Mouse (Mus musculus) hindbrain, embryonic 11.5 days (tissue): ENCODE measurements around the gene Rad51c. TPM values are rescaled to one million over a fixed set of nuclear protein-coding genes. Genes with fewer than 3 reads are reported as not detected.

Experiments used
- ATAC-seq: fragments of 200-750 bp; cut with Nextera tagmentation; 2 replicates; pipeline ENCODE4 v1.8.0; 2017; ENCODE audit warnings: mild to moderate bottlenecking, moderate TSS enrichment, moderate library complexity; ENCODE audit not compliant: low FRiP score
- DNase-seq: peaks from one replicate; pipeline ENCODE4 v3.0.0-alpha.2; 2015; ENCODE audit warnings: low spot score
- H3K27ac ChIP-seq: fragments of 300-500 bp; sonication (generic); 2 replicates; pipeline ENCODE4 v1.5.1; 2014; ENCODE audit warnings: mild to moderate bottlenecking, low read depth, low read length
- H3K27me3 ChIP-seq: fragments of 300-500 bp; sonication (generic); 2 replicates; pipeline ENCODE4 v1.6.1; 2014; ENCODE audit warnings: mild to moderate bottlenecking, low read length, moderate library complexity, mixed read lengths; ENCODE audit not compliant: control insufficient read depth, insufficient read depth
- H3K36me3 ChIP-seq: fragments of 300-500 bp; sonication (generic); 2 replicates; pipeline ENCODE4 v1.6.1; 2014; ENCODE audit warnings: mild to moderate bottlenecking, low read length, moderate library complexity, mixed read lengths; ENCODE audit not compliant: control insufficient read depth, insufficient read depth
- H3K4me1 ChIP-seq: fragments of 300-500 bp; sonication (generic); replicated peaks from 2 replicates; pipeline ENCODE4 v1.6.1; 2014; ENCODE audit warnings: low read length, mixed read lengths; ENCODE audit not compliant: control insufficient read depth, insufficient read depth
- H3K4me2 ChIP-seq: fragments of 300-500 bp; sonication (generic); replicated peaks from 2 replicates; pipeline ENCODE4 v1.6.1; 2014; ENCODE audit warnings: mild to moderate bottlenecking, low read depth, low read length
- H3K4me3 ChIP-seq: fragments of 300-500 bp; sonication (generic); 2 replicates; pipeline ENCODE4 v1.5.1; 2014; ENCODE audit warnings: low read depth, low read length
- H3K9ac ChIP-seq: fragments of 300-500 bp; sonication (generic); 2 replicates; pipeline ENCODE4 v1.6.1; 2014; ENCODE audit warnings: low read depth, low read length
- H3K9me3 ChIP-seq: fragments of 300-500 bp; sonication (generic); 2 replicates; pipeline ENCODE4 v1.6.1; 2016; ENCODE audit warnings: low read length; ENCODE audit not compliant: control insufficient read depth
- WGBS: fragments of 180-500 bp; shearing (Covaris S2); extraction: QIAGEN DNeasy Blood & Tissue Kit; methylation state at CpG from one replicate; pipeline ENCODE4 v1.1.7; 2014; 5-methylcytosine and 5-hydroxymethylcytosine counted together
- polyA plus RNA-seq: library from polyadenylated mRNA; unstranded; fragments of >200 nt; fragmentation: Nextera tagmentation; extraction: Ambion mirVana; gene quantifications from 2 replicates; pipeline ENCODE4 v1.2.1, GENCODE M21; 2014

Gene Rad51c
- polyA plus RNA-seq, 1 experiment from 2014 or later = 13.1 TPM

DNA sequence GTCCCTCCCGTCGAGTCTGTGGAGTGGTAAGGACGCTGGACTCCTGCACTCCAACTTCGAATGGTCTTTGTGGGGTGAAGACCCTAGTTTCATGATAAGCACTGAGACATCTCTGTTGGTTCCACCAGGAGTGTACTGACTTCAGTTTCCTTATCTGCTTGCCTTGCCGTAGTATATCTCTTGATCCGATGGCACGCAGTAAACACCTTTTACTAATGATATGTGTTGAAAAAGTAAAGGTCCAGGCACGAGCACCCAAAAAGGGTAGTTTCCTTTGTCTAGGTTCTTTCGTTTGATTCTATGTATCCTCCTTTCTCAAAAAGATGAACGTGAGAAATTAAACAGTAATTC is 45.5 kb downstream of the Rad51c start:
- Histone ChIP-seq H3K9me3 (no peaks in the 10 kb centered on the region), H3K9ac (no peak overlapping the region), H3K27me3 (no peaks in the 10 kb centered on the region), H3K36me3 (no peaks in the 10 kb centered on the region), H3K4me3 (peak overlapping the region; percentile 67), H3K4me2 (peak overlapping the region; percentile 86), H3K27ac (no peak overlapping the region), H3K4me1 (no peaks in the 10 kb centered on the region)
- DNase-seq (no peak), ATAC-seq (no peak)
- WGBS = 19% methylated on average over 10 of the region's 10 CpGs

DNA sequence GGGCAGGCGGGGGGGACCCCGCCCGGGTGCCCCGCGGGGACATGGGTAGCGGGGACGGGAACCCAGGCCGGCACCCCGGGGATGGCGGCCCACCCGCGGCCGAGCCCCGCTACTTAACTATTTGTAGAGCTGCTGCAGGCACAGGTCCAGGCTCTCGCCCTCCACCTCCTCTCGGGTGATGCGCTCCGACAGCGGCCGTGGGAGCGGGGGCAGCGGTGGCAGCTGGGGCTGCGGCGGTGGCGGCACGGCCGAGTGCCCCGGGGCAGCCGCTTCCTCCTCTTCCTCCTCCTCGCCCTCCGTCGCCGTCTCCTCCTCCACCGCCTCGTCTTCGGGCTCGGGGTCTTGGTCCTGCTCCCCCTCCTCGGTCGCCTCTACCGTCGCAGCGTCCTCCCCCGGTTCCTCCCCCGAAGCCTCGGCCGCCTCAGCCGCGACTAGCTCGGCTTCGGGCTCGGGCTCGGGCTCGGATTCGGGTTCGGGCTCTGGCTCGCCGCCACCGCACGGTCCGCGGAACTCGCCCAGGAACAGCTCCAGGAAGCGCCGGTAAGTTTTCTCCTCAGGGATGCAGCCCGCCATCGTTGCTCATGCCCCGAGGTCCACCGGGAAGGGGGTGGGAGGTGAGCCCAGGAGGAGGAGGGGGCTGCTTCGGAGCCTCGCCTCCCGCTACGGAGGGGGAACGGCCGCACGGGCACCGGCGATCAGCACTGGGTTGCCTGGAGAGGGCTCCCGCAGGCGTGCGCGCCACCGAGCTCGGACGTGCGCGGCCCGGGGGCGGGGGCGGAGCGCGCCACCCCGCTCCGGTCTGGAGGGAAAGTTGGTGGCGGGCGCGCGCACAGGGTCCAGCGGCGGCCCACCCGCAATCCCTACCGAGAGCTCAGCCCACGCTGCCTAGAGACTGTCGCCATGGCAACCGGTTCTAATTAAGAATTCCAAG is 46.2 kb downstream of the Rad51c start, which contains the start of gene Ppm1e:
TSS of gene Ppm1e (minus strand) at position 693 of the 931 bp plus-strand sequence.
- peak within 1 kb of the TSS; percentile 86 for H3K4me2 ChIP-seq
- no peaks in the 10 kb centered on the region for H3K27me3 ChIP-seq
- ATAC-seq (peak; percentile 95), DNase-seq (peak; percentile 96)
- peak within 1 kb of the TSS; percentile 67 for H3K4me3 ChIP-seq
- WGBS = under 1% methylated on average over 94 of the region's 104 CpGs
- H3K27ac ChIP-seq = peak within 1 kb of the TSS; percentile 80
- no peaks in the 10 kb centered on the region for H3K4me1 ChIP-seq
- H3K36me3 ChIP-seq = no peaks in the 10 kb centered on the region
- H3K9me3 ChIP-seq = no peaks in the 10 kb centered on the region
- H3K9ac ChIP-seq = peak within 1 kb of the TSS; percentile 80

DNA sequence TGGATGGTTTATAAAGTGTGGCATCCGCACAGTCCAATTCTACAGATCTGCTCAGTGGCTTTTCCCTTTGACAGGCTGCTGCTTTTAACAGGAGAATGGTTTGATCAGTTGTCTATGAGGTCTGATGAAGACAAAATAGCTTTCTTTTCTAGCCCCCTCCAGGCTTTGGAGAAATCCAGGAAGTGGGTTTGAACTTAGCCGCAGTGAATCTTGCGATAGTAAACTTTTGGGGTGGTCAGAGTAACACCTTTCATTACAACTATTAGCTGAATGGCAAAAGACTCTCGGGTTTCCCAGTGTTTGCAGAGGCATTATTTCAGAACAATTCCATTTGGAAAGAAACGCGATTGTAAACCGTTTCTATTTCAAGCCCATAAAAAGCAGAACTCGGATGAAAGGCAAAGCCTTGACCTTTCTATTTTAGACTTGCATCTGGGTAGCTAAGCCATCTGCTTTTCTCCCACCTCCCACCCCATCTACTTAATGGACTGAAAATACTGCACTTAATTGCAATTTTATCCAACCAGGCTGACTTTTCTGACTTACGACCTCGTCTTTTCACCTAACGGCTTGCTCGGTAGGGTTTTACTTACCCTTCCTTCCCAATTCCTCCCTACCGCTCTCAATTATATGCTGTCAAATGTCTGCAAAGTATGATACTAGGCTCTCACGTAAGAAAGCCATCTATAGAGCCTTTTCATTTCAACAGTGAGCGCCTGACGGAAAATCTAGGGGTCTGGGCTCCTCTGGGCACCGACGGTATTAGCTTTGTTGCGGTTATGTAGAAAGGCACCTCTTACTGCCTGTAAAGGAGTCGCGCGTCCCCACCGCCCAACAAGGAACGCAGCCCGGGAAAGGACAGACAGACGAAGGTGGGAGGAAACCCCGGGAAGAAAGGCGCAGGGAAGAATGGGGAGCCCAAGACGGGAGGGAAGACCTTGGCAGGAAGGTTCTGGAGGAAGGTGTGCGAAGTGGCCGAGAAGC is 47.1 kb downstream of the Rad51c start:
- DNase-seq (peak; percentile 60), ATAC-seq (peak; percentile 47; the same call in 1 of the 2 replicates)
- Histone ChIP-seq H3K4me1 (no peaks in the 10 kb centered on the region), H3K9me3 (no peaks in the 10 kb centered on the region), H3K4me3 (peak overlapping the region; percentile 67), H3K36me3 (no peaks in the 10 kb centered on the region), H3K27ac (peak overlapping the region; percentile 80), H3K4me2 (peak overlapping the region; percentile 86), H3K27me3 (no peaks in the 10 kb centered on the region), H3K9ac (peak overlapping the region; percentile 80)
- 8% methylated on average over 31 of the region's 31 CpGs for WGBS

DNA sequence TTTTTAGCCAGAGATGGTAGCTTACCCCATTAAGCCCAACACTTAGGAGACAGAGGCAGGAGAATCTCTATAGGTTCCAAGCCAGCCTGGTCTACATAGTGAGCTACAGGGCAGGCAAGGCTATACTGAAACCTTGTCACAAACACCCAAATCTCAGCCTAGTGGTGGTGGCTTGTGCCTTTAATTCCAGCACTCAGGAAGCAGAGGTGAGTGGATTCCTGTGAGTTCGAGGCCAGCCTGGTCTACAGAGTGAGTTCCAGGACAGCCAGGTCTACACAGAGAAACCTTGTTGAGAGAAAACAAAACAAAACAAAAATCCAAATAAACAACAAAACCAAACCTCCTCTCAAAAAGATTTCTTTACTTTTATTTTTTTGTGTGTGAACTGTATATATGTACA is 49.9 kb downstream of the Rad51c start:
- H3K4me3 ChIP-seq = no peak overlapping the region
- no peak overlapping the region for H3K27ac ChIP-seq
- WGBS = 100% methylated on average over 1 of the region's 1 CpGs
- H3K4me2 ChIP-seq = no peak overlapping the region
- H3K9ac ChIP-seq = no peak overlapping the region
- H3K9me3 ChIP-seq = no peaks in the 10 kb centered on the region
- no peak for DNase-seq
- H3K4me1 ChIP-seq = no peaks in the 10 kb centered on the region
- H3K36me3 ChIP-seq = no peaks in the 10 kb centered on the region
- no peak for ATAC-seq
- no peaks in the 10 kb centered on the region for H3K27me3 ChIP-seq

DNA sequence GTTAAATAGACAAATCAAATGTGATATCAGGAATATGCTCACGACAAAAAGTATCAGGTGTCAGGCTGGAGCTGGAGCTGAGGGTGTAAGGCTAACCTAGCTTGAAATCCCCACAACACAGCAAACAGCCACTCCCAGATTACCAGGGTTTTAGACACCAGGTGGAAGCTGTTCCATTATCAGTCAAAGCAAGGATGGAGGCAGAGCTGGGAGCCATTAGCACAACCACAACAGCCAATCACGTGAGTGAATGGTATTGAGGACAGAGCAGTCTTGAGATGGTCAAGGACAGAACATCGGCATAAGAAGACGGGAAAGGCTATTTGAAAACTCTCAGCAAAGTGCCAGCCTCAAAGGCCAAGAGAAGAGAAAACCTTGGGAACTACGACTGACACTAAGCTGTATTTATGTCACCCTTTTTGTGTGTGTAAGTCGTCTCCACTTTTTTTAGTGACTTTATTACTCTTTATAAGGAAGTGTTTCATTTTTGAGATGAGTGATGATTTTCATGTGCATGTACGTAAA is 51.0 kb downstream of the Rad51c start:
- H3K27me3 ChIP-seq = no peaks in the 10 kb centered on the region
- H3K4me2 ChIP-seq = no peak overlapping the region
- ATAC-seq (no peak), DNase-seq (no peak)
- no peak overlapping the region for H3K27ac ChIP-seq
- H3K9ac ChIP-seq = no peak overlapping the region
- no peaks in the 10 kb centered on the region for H3K9me3 ChIP-seq
- H3K4me1 ChIP-seq = no peaks in the 10 kb centered on the region
- 82% methylated on average over 7 of the region's 7 CpGs for WGBS
- H3K4me3 ChIP-seq = no peak overlapping the region
- H3K36me3 ChIP-seq = no peaks in the 10 kb centered on the region

Other genes starting within 250 kb of the Rad51c start
- 15.1 and 15.7 TPM in 2 replicates for gene Ppm1e, start 45.9 kb downstream of the Rad51c start, polyA plus RNA-seq
- 0.35 TPM in 1 of 2 replicates, not detected in the other for gene Tex14, start 111 bp upstream of the Rad51c start, polyA plus RNA-seq
- not detected in 2 replicates for gene Gm11492, start 161.7 kb upstream of the Rad51c start, polyA plus RNA-seq
- gene Sept4, start 163.9 kb upstream of the Rad51c start, polyA plus RNA-seq = 9.0 and 11.6 TPM in 2 replicates
- 63.2 and 77.0 TPM in 2 replicates for gene Mtmr4, start 187.2 kb upstream of the Rad51c start, polyA plus RNA-seq
- 0.14 and 0.39 TPM in 2 replicates for gene Hsf5, start 212.2 kb upstream of the Rad51c start, polyA plus RNA-seq